Comparison of ENCODE assay signal across 10 mouse cellular contexts in genomic region chr17:67140502-67140901, GRCm38 (mm10).
DNase-seq lines count a peak whose midpoint lies in the region; ATAC-seq and TF ChIP-seq lines count a peak whose summit lies in the region.
"Had no signal": no experiment of that assay in that cellular context is flagged by ENCODE, and none has a peak within 500 bp of the region (broad histone marks: within the 10 kb centered on the region; RNA-seq: fewer than 3 reads in every experiment).

No protein-coding gene starts in this region.

- no peaks in the 10 kb centered on the region for H3K9me3 ChIP-seq in ES-E14 (ENCODE audit: control insufficient read depth, insufficient read depth, low read depth, low read length)
- no peaks in the 10 kb centered on the region for H3K9me3 ChIP-seq in limb, embryonic 11.5 days (ENCODE audit: control insufficient read depth, low read length)
- H3K9me3 ChIP-seq: lung, embryonic 15.5 days had no signal

- no peak overlapping the region for H3K4me3 ChIP-seq in layer of hippocampus, adult 2 months
- no peak overlapping the region for H3K4me3 ChIP-seq in ES-E14 (ENCODE audit: insufficient read depth in 1 of 2, low read depth in 1 of 2, low read length in 2 of 2, poor library complexity in 1 of 2, severe bottlenecking in 1 of 2)
- H3K4me3 ChIP-seq in limb, embryonic 11.5 days (ENCODE audit: low read depth, low read length) = no peak overlapping the region
- H3K4me3 ChIP-seq: lung, embryonic 15.5 days had no signal

- no peak overlapping the region for H3K4me2 ChIP-seq in limb, embryonic 11.5 days (ENCODE audit: low read depth, severe bottlenecking)
- H3K4me2 ChIP-seq: lung, embryonic 15.5 days had no signal

- no peak overlapping the region for H3K27ac ChIP-seq in layer of hippocampus, adult 2 months
- H3K27ac ChIP-seq in ES-E14 (ENCODE audit: insufficient read depth, low read depth, low read length, poor library complexity, severe bottlenecking) = no peak overlapping the region
- H3K27ac ChIP-seq in limb, embryonic 11.5 days (replicated peaks; ENCODE audit: low read depth, low read length) = no peak overlapping the region
- H3K27ac ChIP-seq: lung, embryonic 15.5 days had no signal

- no peaks in the 10 kb centered on the region for H3K36me3 ChIP-seq in ES-E14 (ENCODE audit: control insufficient read depth, insufficient read depth, low read length, poor library complexity, severe bottlenecking)
- H3K36me3 ChIP-seq in limb, embryonic 11.5 days (ENCODE audit: control insufficient read depth, insufficient read depth, low read length) = no peaks in the 10 kb centered on the region
- H3K36me3 ChIP-seq: lung, embryonic 15.5 days had no signal

- TF ChIP-seq CTCF in layer of hippocampus, adult 2 months (conservative IDR thresholded peaks at IDR 0.05) = peak; percentile 83

- WGBS in limb, embryonic 11.5 days = 30% methylated on average over 1 of the region's 1 CpGs

- peak; percentile 66 to 68 for DNase-seq in cerebellum, postnatal 10 days
- peak in 1 of 2 experiments; percentile 30 for DNase-seq in layer of hippocampus, adult 2 months (ENCODE audit: low spot score in 2 of 2)
- no peak for DNase-seq in layer of hippocampus, adult 8-10 months (ENCODE audit: low spot score in 2 of 2)
- peak; percentile 16 for DNase-seq in ES-E14 (ENCODE audit: low read depth, low spot score)
- DNase-seq in limb, embryonic 11.5 days (ENCODE audit: low spot score) = peak; percentile 48
- DNase-seq in layer of hippocampus, adult 11-12 months (ENCODE audit: low spot score) = no peak
- no peak for DNase-seq in MN1 (ENCODE audit: low spot score)
- DNase-seq: cerebellum, adult 11 months had no signal

- H3K9ac ChIP-seq in ES-E14 (ENCODE audit: insufficient read depth, low read depth, low read length, poor library complexity, severe bottlenecking) = no peak overlapping the region
- no peak overlapping the region for H3K9ac ChIP-seq in limb, embryonic 11.5 days (ENCODE audit: low read length)
- H3K9ac ChIP-seq: lung, embryonic 15.5 days had no signal

- ATAC-seq in cerebellum, adult (ENCODE audit: insufficient number of reproducible peaks, low FRiP score, low TSS enrichment) = no peak
- no peak for ATAC-seq in limb, embryonic 11.5 days (ENCODE audit: insufficient number of reproducible peaks, low FRiP score, low TSS enrichment, low read depth)

- in situ Hi-C loops in ES-E14 (cut with MboI; ENCODE audit: low sequenced_read_pairs in 2 of 2, unreplicated experiment in 2 of 2) = no loop called here

- H3K4me1 ChIP-seq in ES-E14 (ENCODE audit: control insufficient read depth in 2 of 2, insufficient read depth in 2 of 2, low read length in 2 of 2, poor library complexity in 1 of 2) = no peaks in the 10 kb centered on the region
- H3K4me1 ChIP-seq in limb, embryonic 11.5 days (ENCODE audit: control insufficient read depth, insufficient read depth, low read length) = no peaks in the 10 kb centered on the region

- H3K27me3 ChIP-seq in limb, embryonic 11.5 days (ENCODE audit: control insufficient read depth, insufficient read depth, low read length) = no peaks in the 10 kb centered on the region
- H3K27me3 ChIP-seq: lung, embryonic 15.5 days had no signal

TF ChIP-seq in ES-E14, 5 proteins besides CTCF, POLR2A, EP300 and RAD21:
- TF ChIP-seq ZC3H11A (IDR thresholded peaks at IDR 0.05; ENCODE audit: borderline replicate concordance, low read depth, low read length) = 0 out of 2 replicates have a peak, but pooled peaks have one; percentile 23
- no peak for TF ChIP-seq HCFC1 (IDR thresholded peaks at IDR 0.05; ENCODE audit: borderline replicate concordance, insufficient read depth, low read length)

Comparison
In these comparisons a context has a peak if more than half of its experiments do, and no peak if none do; other contexts are left out.
1. DNase-seq: peak in cerebellum, postnatal 10 days (2 of 2), ES-E14 (single experiment) and limb, embryonic 11.5 days (single experiment); none in layer of hippocampus, adult 8-10 months (0 of 2), layer of hippocampus, adult 11-12 months (single experiment) and MN1 (single experiment).